Mouse (Mus musculus): Measurements from ENCODE around the gene Slfn8. TPM values are rescaled to one million over a fixed set of nuclear protein-coding genes. Genes with fewer than 3 reads are reported as not detected.

Gene Slfn8
- 0.11 and 0.28 TPM in 2 replicates for polyA plus RNA-seq (2012; rRNA removed)

DNA sequence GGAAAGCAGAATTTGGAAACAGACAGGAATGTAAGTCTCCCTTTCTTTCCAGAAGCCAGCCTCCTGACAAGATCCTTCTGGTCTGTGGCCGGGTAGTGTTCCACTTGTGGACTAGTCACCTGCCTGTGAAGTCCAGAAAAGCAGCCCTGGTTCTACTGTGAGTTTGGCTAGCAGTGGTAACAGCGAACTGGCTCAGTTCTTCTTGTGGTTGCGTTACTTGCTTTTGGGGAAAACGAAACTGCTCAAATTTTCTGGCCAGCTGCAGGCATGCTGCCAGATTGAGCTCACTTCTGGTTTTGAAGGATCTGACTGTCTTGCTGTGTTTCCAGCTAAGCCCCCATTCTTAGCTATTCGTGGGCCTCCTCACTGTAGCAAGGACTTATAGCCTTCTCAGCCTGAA is at the start of gene Slfn8:
Gene Slfn8, minus strand, starts transcription at position 190 of the 400 bp plus-strand sequence.
- peak within 1 kb of the TSS; percentile 57 for H3K27ac ChIP-seq (ENCODE audit: insufficient read depth, low read depth, low read length)
- no peaks in the 10 kb centered on the region for H3K4me1 ChIP-seq (ENCODE audit: control insufficient read depth, insufficient read depth, insufficient read length, low read length)
- 45% methylated on average over 5 of the region's 5 CpGs for WGBS
- TF ChIP-seq POLR2A (IDR thresholded peaks at IDR 0.05; ENCODE audit: low read depth, low read length): no peak
- TF ChIP-seq CTCF (IDR thresholded peaks at IDR 0.05; ENCODE audit: extremely low read depth, insufficient read length, insufficient replicate concordance, low read depth, low read length): no peak
- no peaks in the 10 kb centered on the region for H3K27me3 ChIP-seq (ENCODE audit: control insufficient read depth, insufficient read depth, low read length)
- no peaks in the 10 kb centered on the region for H3K36me3 ChIP-seq (ENCODE audit: control insufficient read depth, insufficient read depth, low read length)
- peak within 1 kb of the TSS; percentile 59 for H3K4me3 ChIP-seq (ENCODE audit: low read depth, low read length)

DNA sequence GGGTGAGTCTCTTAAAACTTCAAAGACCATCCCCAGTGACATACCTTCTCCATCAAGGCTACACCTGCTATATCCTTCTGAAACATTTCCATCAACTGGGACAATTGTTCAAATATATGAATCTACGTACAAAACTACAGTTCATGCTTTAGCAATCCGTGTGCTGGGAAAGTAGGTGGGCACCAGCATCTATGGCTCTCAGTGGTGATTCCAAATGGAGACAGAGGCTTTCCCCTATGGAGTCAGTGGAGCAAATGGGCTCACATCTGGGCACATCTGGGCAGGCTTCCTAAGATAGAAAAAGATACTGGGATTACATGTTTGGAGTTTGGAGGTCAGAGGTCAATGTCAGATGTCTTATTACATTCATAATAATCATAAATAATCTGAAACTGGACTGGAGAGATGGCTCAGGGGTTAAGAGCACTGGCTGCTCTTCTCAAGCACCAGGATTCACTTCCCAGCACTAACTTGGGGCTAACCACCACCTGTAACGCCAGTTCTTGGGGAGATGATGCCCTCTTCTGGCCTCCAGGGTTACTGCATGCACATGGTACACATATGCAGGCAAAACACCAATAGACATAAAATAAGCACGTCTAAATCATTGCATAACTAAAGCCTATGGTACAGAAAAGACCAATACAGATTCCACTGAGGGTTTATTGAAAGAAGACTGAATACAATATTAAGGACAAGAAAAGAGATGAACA is 47.5 kb upstream of the Slfn8 start:
- H3K27ac ChIP-seq (ENCODE audit: insufficient read depth, low read depth, low read length): no peak overlapping the region
- H3K36me3 ChIP-seq (ENCODE audit: control insufficient read depth, insufficient read depth, low read length): peaks cover 20% of the 10 kb centered on the region
- WGBS: 87% methylated on average over 4 of the region's 4 CpGs
- peaks cover 6% of the 10 kb centered on the region; the same call in 1 of the 2 replicates for H3K4me1 ChIP-seq (ENCODE audit: control insufficient read depth, insufficient read depth, insufficient read length, low read length)
- TF ChIP-seq POLR2A (IDR thresholded peaks at IDR 0.05; ENCODE audit: low read depth, low read length) (no peak), CTCF (IDR thresholded peaks at IDR 0.05; ENCODE audit: extremely low read depth, insufficient read length, insufficient replicate concordance, low read depth, low read length) (peak; percentile 58; the same call in 1 of the 2 replicates)
- H3K4me3 ChIP-seq (ENCODE audit: low read depth, low read length): no peak overlapping the region
- no peaks in the 10 kb centered on the region for H3K27me3 ChIP-seq (ENCODE audit: control insufficient read depth, insufficient read depth, low read length)

DNA sequence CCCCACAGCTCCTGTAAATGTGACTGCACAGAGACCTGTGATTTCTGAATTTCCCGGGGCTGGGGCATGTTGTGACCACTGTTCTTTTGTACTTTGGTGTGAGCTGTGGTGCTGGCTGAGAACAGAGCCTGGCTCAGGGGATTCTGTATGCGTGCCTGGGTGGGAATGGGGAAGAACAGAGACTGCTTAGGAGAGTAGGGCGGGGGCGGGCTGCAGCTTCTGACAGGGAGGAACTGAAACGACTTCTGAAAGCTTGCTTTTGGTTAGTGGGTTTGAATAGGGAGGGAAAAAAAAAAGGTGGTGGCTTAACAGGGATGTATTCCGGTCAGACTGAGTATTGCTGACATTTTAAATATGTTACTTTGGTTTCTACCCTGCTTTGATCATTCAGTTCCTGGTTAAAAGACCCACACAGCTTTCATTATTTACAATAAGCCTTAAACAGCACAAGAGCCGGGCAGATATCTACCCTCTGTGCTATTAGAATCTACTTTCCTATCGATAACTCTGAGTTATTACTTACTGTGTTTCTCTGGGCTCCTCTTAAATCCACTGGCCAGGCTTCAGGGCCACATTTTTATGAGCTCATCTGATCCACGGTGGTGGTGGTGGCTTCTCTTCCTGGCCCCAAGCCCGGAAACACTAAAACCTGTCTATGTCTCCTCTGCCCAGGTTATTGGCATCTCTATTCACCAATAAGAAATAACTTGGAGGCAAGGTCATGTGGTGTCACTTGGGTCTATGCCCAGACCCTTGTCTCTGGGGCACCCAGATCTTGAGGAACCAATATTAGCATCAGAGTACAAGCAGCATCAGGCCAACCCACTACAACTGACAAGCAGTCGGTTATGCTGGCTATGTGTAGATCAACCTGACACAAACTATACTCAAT is 46.3 kb upstream of the Slfn8 start:
- peak overlapping the region; percentile 84 for H3K27ac ChIP-seq (ENCODE audit: insufficient read depth, low read depth, low read length)
- WGBS: 14% methylated on average over 11 of the region's 11 CpGs
- H3K27me3 ChIP-seq (ENCODE audit: control insufficient read depth, insufficient read depth, low read length): no peaks in the 10 kb centered on the region
- TF ChIP-seq CTCF (IDR thresholded peaks at IDR 0.05; ENCODE audit: extremely low read depth, insufficient read length, insufficient replicate concordance, low read depth, low read length) (no peak), POLR2A (IDR thresholded peaks at IDR 0.05; ENCODE audit: low read depth, low read length) (peak; percentile 61)
- H3K4me3 ChIP-seq (ENCODE audit: low read depth, low read length): peak overlapping the region; percentile 71
- peaks cover 20% of the 10 kb centered on the region for H3K36me3 ChIP-seq (ENCODE audit: control insufficient read depth, insufficient read depth, low read length)
- H3K4me1 ChIP-seq (ENCODE audit: control insufficient read depth, insufficient read depth, insufficient read length, low read length): peaks cover 11% of the 10 kb centered on the region; the same call in 1 of the 2 replicates

DNA sequence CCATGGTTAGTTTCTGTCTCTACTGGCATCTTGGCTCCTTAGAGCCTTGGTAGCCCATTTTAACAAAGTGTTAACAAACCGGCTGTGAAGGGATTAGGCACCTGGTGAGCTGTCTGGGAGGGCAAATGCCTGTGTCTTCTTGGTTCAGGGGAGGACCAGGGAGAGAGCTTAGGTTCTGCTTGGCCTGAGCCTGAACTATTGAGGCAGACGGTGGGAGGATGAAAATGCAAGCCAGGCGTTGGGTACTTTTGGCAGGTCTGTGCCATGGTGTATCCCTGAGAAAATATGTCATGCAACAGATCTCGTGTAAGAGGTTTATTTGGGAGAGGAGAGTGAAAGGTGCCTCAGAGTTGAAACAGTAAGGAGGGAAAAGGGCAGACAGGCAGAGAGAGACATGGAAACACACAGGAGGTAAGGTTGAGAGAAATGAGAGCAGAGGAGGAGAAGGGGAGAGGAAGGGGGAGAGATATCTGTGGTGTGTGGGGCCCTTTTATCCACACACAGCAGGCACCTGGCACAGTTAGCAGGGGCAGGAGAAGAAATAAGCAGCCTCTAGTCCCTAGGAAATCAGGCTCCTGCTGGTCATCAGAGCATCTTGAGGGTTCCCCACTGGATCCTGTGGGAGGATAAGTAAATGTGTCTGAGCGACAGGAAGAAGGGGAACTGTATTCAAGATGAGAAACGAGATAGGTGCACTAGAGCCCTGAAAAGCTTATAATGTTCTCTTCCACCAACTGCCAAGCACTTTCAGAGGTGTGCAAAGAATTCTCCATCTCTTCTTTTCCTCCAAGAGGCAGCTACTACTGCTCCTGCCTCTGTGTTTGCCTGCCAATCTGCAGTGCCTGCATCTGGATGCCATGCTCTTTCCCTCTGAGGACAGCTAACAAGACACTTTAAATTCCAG is 45.1 kb upstream of the Slfn8 start:
- Histone ChIP-seq H3K27me3 (ENCODE audit: control insufficient read depth, insufficient read depth, low read length) (no peaks in the 10 kb centered on the region), H3K4me1 (ENCODE audit: control insufficient read depth, insufficient read depth, insufficient read length, low read length) (peaks cover 18% of the 10 kb centered on the region; the same call in 1 of the 2 replicates), H3K27ac (ENCODE audit: insufficient read depth, low read depth, low read length) (peak overlapping the region; percentile 84), H3K36me3 (ENCODE audit: control insufficient read depth, insufficient read depth, low read length) (peaks cover 20% of the 10 kb centered on the region), H3K4me3 (ENCODE audit: low read depth, low read length) (peak overlapping the region; percentile 60)
- WGBS: 39% methylated on average over 6 of the region's 6 CpGs
- TF ChIP-seq POLR2A (IDR thresholded peaks at IDR 0.05; ENCODE audit: low read depth, low read length): no peak

DNA sequence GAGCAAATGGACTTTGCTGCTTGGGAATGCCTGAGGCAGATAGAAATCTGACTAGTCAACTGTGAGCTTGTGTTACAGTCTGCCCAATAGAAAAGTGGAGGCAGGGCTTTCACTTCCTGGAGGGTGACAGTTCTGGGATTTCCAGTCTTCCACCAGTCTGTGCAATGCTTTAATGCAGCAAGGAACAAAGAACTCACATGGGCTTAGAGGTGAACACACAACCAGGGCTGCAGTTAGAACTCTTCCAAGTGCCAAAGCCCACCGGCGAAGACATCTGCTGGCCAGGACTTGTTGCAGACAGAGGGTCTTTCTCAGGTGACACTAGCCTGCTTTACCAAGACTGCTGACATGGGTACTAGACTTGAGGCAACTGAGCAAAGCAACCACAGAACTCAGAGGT is 44.3 kb upstream of the Slfn8 start, which contains the start of gene Slfn2:
Gene Slfn2, plus strand, starts transcription at position 167 of the 400 bp plus-strand sequence.
- no peaks in the 10 kb centered on the region for H3K27me3 ChIP-seq (ENCODE audit: control insufficient read depth, insufficient read depth, low read length)
- H3K4me3 ChIP-seq (ENCODE audit: low read depth, low read length): peak within 1 kb of the TSS; percentile 60
- peak within 1 kb of the TSS; percentile 84 for H3K27ac ChIP-seq (ENCODE audit: insufficient read depth, low read depth, low read length)
- peaks cover 12% of the 10 kb centered on the region for H3K36me3 ChIP-seq (ENCODE audit: control insufficient read depth, insufficient read depth, low read length)
- peak; percentile 46; the same call in 1 of the 2 replicates for TF ChIP-seq POLR2A (IDR thresholded peaks at IDR 0.05; ENCODE audit: low read depth, low read length)
- no peak for TF ChIP-seq CTCF (IDR thresholded peaks at IDR 0.05; ENCODE audit: extremely low read depth, insufficient read length, insufficient replicate concordance, low read depth, low read length)
- H3K4me1 ChIP-seq (ENCODE audit: control insufficient read depth, insufficient read depth, insufficient read length, low read length): peaks cover 18% of the 10 kb centered on the region; the same call in 1 of the 2 replicates
- WGBS: 73% methylated on average over 2 of the region's 2 CpGs

DNA sequence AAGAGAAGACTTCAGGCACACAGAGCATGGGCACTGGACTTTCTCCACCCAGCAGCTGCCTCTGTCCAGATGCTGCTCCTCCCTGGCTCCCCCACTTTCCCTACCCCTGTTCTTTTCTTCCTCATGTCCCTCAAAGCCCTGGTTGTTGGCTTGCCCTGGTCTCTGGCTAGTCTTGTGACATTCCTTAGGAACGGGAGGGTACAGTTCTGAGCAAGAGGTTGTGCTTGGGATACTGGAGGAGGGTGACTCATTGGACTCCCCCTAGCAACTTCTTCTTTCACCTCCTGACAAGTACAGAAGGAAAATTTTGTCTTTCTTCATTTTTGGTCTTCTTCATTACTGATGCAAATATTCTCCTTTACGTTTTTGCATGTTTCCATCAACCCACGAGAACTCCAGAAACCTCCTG is 43.3 kb upstream of the Slfn8 start:
- TF ChIP-seq CTCF (IDR thresholded peaks at IDR 0.05; ENCODE audit: extremely low read depth, insufficient read length, insufficient replicate concordance, low read depth, low read length) (0 out of 2 replicates have a peak, but pooled peaks have one; percentile 6), POLR2A (IDR thresholded peaks at IDR 0.05; ENCODE audit: low read depth, low read length) (no peak; the same call in 1 of the 2 replicates)
- 39% methylated on average over 3 of the region's 3 CpGs for WGBS
- peaks cover 18% of the 10 kb centered on the region; the same call in 1 of the 2 replicates for H3K4me1 ChIP-seq (ENCODE audit: control insufficient read depth, insufficient read depth, insufficient read length, low read length)

More for the DNA sequence above, 43.3 kb upstream of the Slfn8 start:
- no peaks in the 10 kb centered on the region for H3K27me3 ChIP-seq (ENCODE audit: control insufficient read depth, insufficient read depth, low read length)
- peaks cover 4% of the 10 kb centered on the region; the same call in 1 of the 2 replicates for H3K36me3 ChIP-seq (ENCODE audit: control insufficient read depth, insufficient read depth, low read length)
- H3K4me3 ChIP-seq (ENCODE audit: low read depth, low read length): peak overlapping the region; percentile 12; the same call in 1 of the 2 replicates
- peak overlapping the region; percentile 74 for H3K27ac ChIP-seq (ENCODE audit: insufficient read depth, low read depth, low read length)

Data from small intestine, adult 2 months (tissue).